Mouse (Mus musculus): ENCODE results near the gene Pde4a. TPM values are rescaled to one million over a fixed set of nuclear protein-coding genes. Genes with fewer than 3 reads are reported as not detected.
A peak's percentile ranks its signal among the peaks of the same experiment; 100 is the strongest.

Gene Pde4a
- polyA plus RNA-seq, 1 experiment, result 13.8 TPM

GRCm38 (mm10) chr9:21223906-21224305 lies 58.4 kb downstream of the Pde4a start:
- no peak for DNase-seq
- TF ChIP-seq CTCF (IDR thresholded peaks at IDR 0.05; ENCODE audit: insufficient read depth, low read length), result no peak
- no peak for TF ChIP-seq POLR2A (IDR thresholded peaks at IDR 0.05; ENCODE audit: borderline replicate concordance, extremely low read depth, low read depth, low read length)
- H3K4me3 ChIP-seq (replicated peaks; ENCODE audit: extremely low read depth, low read depth, low read length), result no peak overlapping the region
- WGBS, result 82% methylated on average over 6 of the region's 6 CpGs
- peaks cover 4% of the 10 kb centered on the region for H3K4me1 ChIP-seq (ENCODE audit: control insufficient read depth, insufficient read depth, low read length)

GRCm38 (mm10) chr9:21224576-21225414 lies 59.3 kb downstream of the Pde4a start:
- 23% methylated on average over 26 of the region's 26 CpGs for WGBS
- DNase-seq, result no peak
- no peak for TF ChIP-seq CTCF (IDR thresholded peaks at IDR 0.05; ENCODE audit: insufficient read depth, low read length)
- no peak for TF ChIP-seq POLR2A (IDR thresholded peaks at IDR 0.05; ENCODE audit: borderline replicate concordance, extremely low read depth, low read depth, low read length)

GRCm38 (mm10) chr9:21225415-21225758 lies 59.9 kb downstream of the Pde4a start:
- 11% methylated on average over 7 of the region's 7 CpGs for WGBS
- no peak for DNase-seq
- H3K4me3 ChIP-seq (replicated peaks; ENCODE audit: extremely low read depth, low read depth, low read length), result no peak overlapping the region
- TF ChIP-seq POLR2A (IDR thresholded peaks at IDR 0.05; ENCODE audit: borderline replicate concordance, extremely low read depth, low read depth, low read length), result no peak
- TF ChIP-seq CTCF (IDR thresholded peaks at IDR 0.05; ENCODE audit: insufficient read depth, low read length), result no peak
- peaks cover 4% of the 10 kb centered on the region for H3K4me1 ChIP-seq (ENCODE audit: control insufficient read depth, insufficient read depth, low read length)

More at GRCm38 (mm10) chr9:21224576-21225414, 59.3 kb downstream of the Pde4a start:
- Histone ChIP-seq H3K4me1 (ENCODE audit: control insufficient read depth, insufficient read depth, low read length) (peaks cover 4% of the 10 kb centered on the region), H3K4me3 (replicated peaks; ENCODE audit: extremely low read depth, low read depth, low read length) (peak overlapping the region; percentile 43)

- Histone ChIP-seq H3K4me3 (replicated peaks; ENCODE audit: extremely low read depth, low read depth, low read length) (no peak overlapping the region), H3K4me1 (ENCODE audit: control insufficient read depth, insufficient read depth, low read length) (peaks cover 2% of the 10 kb centered on the region; the same call in 1 of the 2 replicates)
- no peak for DNase-seq
- TF ChIP-seq POLR2A (IDR thresholded peaks at IDR 0.05; ENCODE audit: borderline replicate concordance, extremely low read depth, low read depth, low read length), result no peak
- TF ChIP-seq CTCF (IDR thresholded peaks at IDR 0.05; ENCODE audit: insufficient read depth, low read length), result no peak
- WGBS, result 15% methylated on average over 16 of the region's 16 CpGs
These were observed 61.8 kb downstream of the Pde4a start for GRCm38 (mm10) chr9:21227342-21227741.

- Histone ChIP-seq H3K4me3 (replicated peaks; ENCODE audit: extremely low read depth, low read depth, low read length) (no peak overlapping the region), H3K4me1 (ENCODE audit: control insufficient read depth, insufficient read depth, low read length) (peaks cover 11% of the 10 kb centered on the region)
- WGBS, result 62% methylated on average over 23 of the region's 23 CpGs
- no peak for DNase-seq
- TF ChIP-seq POLR2A (IDR thresholded peaks at IDR 0.05; ENCODE audit: borderline replicate concordance, extremely low read depth, low read depth, low read length), result no peak
These were observed 66.0 kb downstream of the Pde4a start for GRCm38 (mm10) chr9:21231551-21231950.

GRCm38 (mm10) chr9:21232867-21233266 lies 67.4 kb downstream of the Pde4a start:
- H3K4me3 ChIP-seq (replicated peaks; ENCODE audit: extremely low read depth, low read depth, low read length), result no peak overlapping the region
- peaks cover 21% of the 10 kb centered on the region for H3K4me1 ChIP-seq (ENCODE audit: control insufficient read depth, insufficient read depth, low read length)
- 86% methylated on average over 5 of the region's 5 CpGs for WGBS
- DNase-seq, result no peak
- TF ChIP-seq CTCF (IDR thresholded peaks at IDR 0.05; ENCODE audit: insufficient read depth, low read length), result no peak

GRCm38 (mm10) chr9:21233366-21233765 lies 67.9 kb downstream of the Pde4a start:
- H3K4me3 ChIP-seq (replicated peaks; ENCODE audit: extremely low read depth, low read depth, low read length), result no peak overlapping the region

GRCm38 (mm10) chr9:21233805-21234204 lies 68.3 kb downstream of the Pde4a start:
- whole genome bisulfite sequencing, result 90% methylated on average over 28 of the region's 28 CpGs
- TF ChIP-seq POLR2A (IDR thresholded peaks at IDR 0.05; ENCODE audit: borderline replicate concordance, extremely low read depth, low read depth, low read length) (no peak), CTCF (IDR thresholded peaks at IDR 0.05; ENCODE audit: insufficient read depth, low read length) (no peak)
- Histone ChIP-seq H3K4me3 (replicated peaks; ENCODE audit: extremely low read depth, low read depth, low read length) (no peak overlapping the region), H3K4me1 (ENCODE audit: control insufficient read depth, insufficient read depth, low read length) (peaks cover 20% of the 10 kb centered on the region)
- no peak for DNase-seq

More at GRCm38 (mm10) chr9:21233366-21233765, 67.9 kb downstream of the Pde4a start:
- H3K4me1 ChIP-seq (ENCODE audit: control insufficient read depth, insufficient read depth, low read length), result peaks cover 20% of the 10 kb centered on the region
- 95% methylated on average over 29 of the region's 29 CpGs for WGBS
- TF ChIP-seq POLR2A (IDR thresholded peaks at IDR 0.05; ENCODE audit: borderline replicate concordance, extremely low read depth, low read depth, low read length) (no peak), CTCF (IDR thresholded peaks at IDR 0.05; ENCODE audit: insufficient read depth, low read length) (no peak)
- no peak for DNase-seq

GRCm38 (mm10) chr9:21235341-21235740 lies 69.8 kb downstream of the Pde4a start:
- Histone ChIP-seq H3K4me1 (ENCODE audit: control insufficient read depth, insufficient read depth, low read length) (peaks cover 20% of the 10 kb centered on the region), H3K4me3 (replicated peaks; ENCODE audit: extremely low read depth, low read depth, low read length) (peak overlapping the region; percentile 25)
- no peak for DNase-seq
- TF ChIP-seq POLR2A (IDR thresholded peaks at IDR 0.05; ENCODE audit: borderline replicate concordance, extremely low read depth, low read depth, low read length) (peak; percentile 27; the same call in 1 of the 2 replicates), CTCF (IDR thresholded peaks at IDR 0.05; ENCODE audit: insufficient read depth, low read length) (no peak)
- 45% methylated on average over 4 of the region's 4 CpGs for WGBS

GRCm38 (mm10) chr9:21236991-21237367 lies 71.5 kb downstream of the Pde4a start:
- H3K4me3 ChIP-seq (replicated peaks; ENCODE audit: extremely low read depth, low read depth, low read length), result peak overlapping the region; percentile 79
- DNase-seq, result no peak
- 77% methylated on average over 25 of the region's 25 CpGs for WGBS
- TF ChIP-seq CTCF (IDR thresholded peaks at IDR 0.05; ENCODE audit: insufficient read depth, low read length) (no peak), POLR2A (IDR thresholded peaks at IDR 0.05; ENCODE audit: borderline replicate concordance, extremely low read depth, low read depth, low read length) (no peak)
- peaks cover 20% of the 10 kb centered on the region for H3K4me1 ChIP-seq (ENCODE audit: control insufficient read depth, insufficient read depth, low read length)

Measured in lung, adult 2 months (tissue).